Mouse (Mus musculus) monocyte, adult 59 days (primary cell): ENCODE data around the gene Ccna1. TPM values are rescaled to one million over a fixed set of nuclear protein-coding genes. Genes with fewer than 3 reads are reported as not detected.

Experiments
- total RNA-seq, 2 experiments: library from RNA; stranded (reverse); gene quantifications; one replicate each; pipeline ENCODE4 v1.2.4; 2023

Gene Ccna1
- total RNA-seq = not detected

GRCm38 (mm10) chr3:55055038-55055746 is at the start of gene Ccna1:
TSS of gene Ccna1 (minus strand) at chr3:55055501.

Other genes with a start within 250 kb of the Ccna1 start
- 10 to 100 TPM; 35.4 to 37.4 TPM for gene Rfxap, start 247.7 kb downstream of the Ccna1 start, total RNA-seq
- not detected for gene Sertm1, start 139.6 kb downstream of the Ccna1 start, total RNA-seq
- 10 to 100 TPM; 12.6 to 14.5 TPM for gene Spg20, start 56.6 kb upstream of the Ccna1 start, total RNA-seq
- not detected for gene Ccdc169, start 81.8 kb upstream of the Ccna1 start, total RNA-seq
- not detected for gene Sohlh2, start 126.5 kb upstream of the Ccna1 start, total RNA-seq
- under 1 TPM in 1 of 2 experiments, not detected in 1; 0.42 TPM for gene Dclk1, start 186.9 kb upstream of the Ccna1 start, total RNA-seq